Mouse (Mus musculus): ENCODE data around the gene Plch1. TPM values are rescaled to one million over a fixed set of nuclear protein-coding genes. Genes with fewer than 3 reads are reported as not detected.

The Plch1 gene
- polyA plus RNA-seq, 1 experiment from 2014 or later = 1.5 TPM

DNA sequence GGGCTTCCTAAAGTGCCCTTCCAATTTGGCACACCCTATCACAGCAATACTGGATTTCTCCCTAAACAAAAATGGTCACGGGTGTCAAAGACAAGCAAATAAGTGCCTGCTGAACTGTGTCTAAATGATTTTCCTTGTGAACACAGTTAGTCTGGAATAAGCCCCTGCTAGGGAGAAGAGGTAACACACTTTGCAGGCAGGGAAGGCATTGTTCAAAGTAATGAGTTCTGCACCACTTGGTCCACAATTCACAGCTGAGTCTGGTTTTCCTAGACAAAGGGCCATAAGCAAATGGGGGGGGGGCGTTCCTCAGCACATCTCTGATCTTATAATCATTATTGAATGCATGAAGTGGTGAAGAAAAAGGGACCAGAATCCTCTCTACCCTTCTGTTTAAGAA lies 3.5 kb downstream of the Plch1 start:
- H3K27me3 ChIP-seq (replicated peaks; ENCODE audit: insufficient read depth, low read length) = no peaks in the 10 kb centered on the region
- H3K9me3 ChIP-seq (ENCODE audit: low read length) = no peaks in the 10 kb centered on the region
- no peak overlapping the region for H3K4me3 ChIP-seq (ENCODE audit: low read depth, low read length)
- H3K36me3 ChIP-seq (ENCODE audit: insufficient read depth, low read length) = no peaks in the 10 kb centered on the region
- H3K27ac ChIP-seq (ENCODE audit: low read length) = no peak overlapping the region
- DNase-seq (ENCODE audit: low spot score) = no peak
- no peak overlapping the region for H3K9ac ChIP-seq (replicated peaks; ENCODE audit: low read depth)
- H3K4me2 ChIP-seq (replicated peaks; ENCODE audit: low read depth, low read length) = no peak overlapping the region
- TF ChIP-seq EP300 (IDR thresholded peaks at IDR 0.05) (no peak), CTCF (IDR thresholded peaks at IDR 0.05) (no peak)
- 62% methylated on average over 2 of the region's 2 CpGs for WGBS
- peaks cover 4% of the 10 kb centered on the region; the same call in 1 of the 2 replicates for H3K4me1 ChIP-seq (ENCODE audit: insufficient read depth, low read depth, low read length)
- ATAC-seq = no peak

DNA sequence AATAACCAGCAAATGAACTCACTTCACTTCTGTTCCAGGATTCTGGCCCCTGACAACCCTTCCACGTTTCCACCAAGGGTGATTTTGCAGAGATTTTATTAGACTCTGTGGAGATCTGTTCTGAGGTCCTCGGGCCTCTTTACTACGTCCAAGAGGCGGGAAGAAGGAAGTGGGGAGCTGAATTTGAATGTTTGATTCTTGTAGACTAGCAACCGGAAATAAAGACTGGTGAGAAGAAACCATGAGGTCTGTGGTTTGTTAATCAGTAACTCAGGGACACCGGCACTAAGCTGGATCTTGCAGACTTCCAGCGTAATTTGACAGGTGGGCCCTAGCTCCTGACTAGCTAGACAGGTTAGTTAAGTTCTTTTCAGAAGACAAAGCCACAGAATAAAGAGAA lies 5.6 kb downstream of the Plch1 start:
- Histone ChIP-seq H3K9me3 (ENCODE audit: low read length) (no peaks in the 10 kb centered on the region), H3K27me3 (replicated peaks; ENCODE audit: insufficient read depth, low read length) (no peaks in the 10 kb centered on the region), H3K4me3 (ENCODE audit: low read depth, low read length) (no peak overlapping the region), H3K36me3 (ENCODE audit: insufficient read depth, low read length) (no peaks in the 10 kb centered on the region), H3K4me1 (ENCODE audit: insufficient read depth, low read depth, low read length) (peaks cover 4% of the 10 kb centered on the region; the same call in 1 of the 2 replicates), H3K4me2 (replicated peaks; ENCODE audit: low read depth, low read length) (peak overlapping the region; percentile 23; the same call in 1 of the 2 replicates), H3K9ac (replicated peaks; ENCODE audit: low read depth) (no peak overlapping the region), H3K27ac (ENCODE audit: low read length) (no peak overlapping the region)
- no peak for TF ChIP-seq EP300 (IDR thresholded peaks at IDR 0.05)
- TF ChIP-seq CTCF (IDR thresholded peaks at IDR 0.05) = no peak
- ATAC-seq (peak; percentile 53), DNase-seq (ENCODE audit: low spot score) (peak; percentile 70)
- WGBS = 35% methylated on average over 7 of the region's 7 CpGs

DNA sequence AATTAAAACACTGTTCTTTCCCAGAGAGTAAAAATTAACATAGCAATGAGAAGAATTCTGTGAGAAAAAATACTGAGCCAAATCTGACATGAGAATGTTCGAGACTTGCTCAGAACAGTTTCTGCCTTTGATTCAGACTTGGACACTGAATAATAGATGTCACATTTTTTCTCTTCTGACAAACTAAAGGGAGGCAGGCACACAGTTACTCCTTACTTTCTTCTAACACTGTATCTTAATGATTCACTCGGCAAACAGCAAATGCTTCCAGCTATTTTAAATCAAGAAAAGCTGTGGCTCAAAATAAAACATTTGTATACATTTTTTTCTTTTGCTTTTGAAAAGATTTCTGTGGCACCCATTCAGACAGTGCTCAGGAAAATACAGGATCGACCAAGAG lies 7.1 kb downstream of the Plch1 start:
- H3K4me1 ChIP-seq (ENCODE audit: insufficient read depth, low read depth, low read length) = no peaks in the 10 kb centered on the region
- 27% methylated on average over 3 of the region's 3 CpGs for WGBS
- no peaks in the 10 kb centered on the region for H3K36me3 ChIP-seq (ENCODE audit: insufficient read depth, low read length)
- no peak overlapping the region for H3K4me2 ChIP-seq (replicated peaks; ENCODE audit: low read depth, low read length)
- no peak overlapping the region for H3K27ac ChIP-seq (ENCODE audit: low read length)
- ATAC-seq (no peak), DNase-seq (ENCODE audit: low spot score) (no peak)
- no peak overlapping the region for H3K4me3 ChIP-seq (ENCODE audit: low read depth, low read length)
- no peaks in the 10 kb centered on the region for H3K27me3 ChIP-seq (replicated peaks; ENCODE audit: insufficient read depth, low read length)
- no peaks in the 10 kb centered on the region for H3K9me3 ChIP-seq (ENCODE audit: low read length)
- TF ChIP-seq EP300 (IDR thresholded peaks at IDR 0.05) (no peak), CTCF (IDR thresholded peaks at IDR 0.05) (no peak)
- H3K9ac ChIP-seq (replicated peaks; ENCODE audit: low read depth) = no peak overlapping the region

DNA sequence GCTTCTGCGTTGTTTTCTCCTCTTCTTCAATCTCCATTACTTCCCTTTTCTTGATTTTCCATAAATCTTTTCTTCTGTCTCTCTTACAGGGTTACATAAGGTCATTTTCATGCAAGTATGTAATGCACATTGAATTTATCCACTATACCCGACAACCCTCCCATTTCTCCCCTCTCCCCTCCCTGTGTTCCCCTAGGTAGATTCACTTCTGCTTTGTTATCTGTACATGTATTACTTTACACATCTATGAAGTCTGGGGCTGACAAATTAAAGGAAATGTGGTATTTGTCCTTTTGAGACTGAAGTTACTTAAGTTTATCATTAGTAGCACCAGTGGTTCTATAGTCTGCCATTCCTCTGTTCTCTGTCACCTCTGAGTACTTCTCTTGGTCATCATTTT lies 18.2 kb downstream of the Plch1 start:
- Histone ChIP-seq H3K9me3 (ENCODE audit: low read length) (no peaks in the 10 kb centered on the region), H3K36me3 (ENCODE audit: insufficient read depth, low read length) (no peaks in the 10 kb centered on the region), H3K27me3 (replicated peaks; ENCODE audit: insufficient read depth, low read length) (no peaks in the 10 kb centered on the region), H3K4me2 (replicated peaks; ENCODE audit: low read depth, low read length) (no peak overlapping the region), H3K9ac (replicated peaks; ENCODE audit: low read depth) (no peak overlapping the region), H3K27ac (ENCODE audit: low read length) (no peak overlapping the region), H3K4me1 (ENCODE audit: insufficient read depth, low read depth, low read length) (no peaks in the 10 kb centered on the region), H3K4me3 (ENCODE audit: low read depth, low read length) (no peak overlapping the region)
- DNase-seq (ENCODE audit: low spot score) (no peak), ATAC-seq (no peak)
- no peak for TF ChIP-seq CTCF (IDR thresholded peaks at IDR 0.05)
- TF ChIP-seq EP300 (IDR thresholded peaks at IDR 0.05) = no peak
- 83% methylated on average over 2 of the region's 2 CpGs for WGBS

DNA sequence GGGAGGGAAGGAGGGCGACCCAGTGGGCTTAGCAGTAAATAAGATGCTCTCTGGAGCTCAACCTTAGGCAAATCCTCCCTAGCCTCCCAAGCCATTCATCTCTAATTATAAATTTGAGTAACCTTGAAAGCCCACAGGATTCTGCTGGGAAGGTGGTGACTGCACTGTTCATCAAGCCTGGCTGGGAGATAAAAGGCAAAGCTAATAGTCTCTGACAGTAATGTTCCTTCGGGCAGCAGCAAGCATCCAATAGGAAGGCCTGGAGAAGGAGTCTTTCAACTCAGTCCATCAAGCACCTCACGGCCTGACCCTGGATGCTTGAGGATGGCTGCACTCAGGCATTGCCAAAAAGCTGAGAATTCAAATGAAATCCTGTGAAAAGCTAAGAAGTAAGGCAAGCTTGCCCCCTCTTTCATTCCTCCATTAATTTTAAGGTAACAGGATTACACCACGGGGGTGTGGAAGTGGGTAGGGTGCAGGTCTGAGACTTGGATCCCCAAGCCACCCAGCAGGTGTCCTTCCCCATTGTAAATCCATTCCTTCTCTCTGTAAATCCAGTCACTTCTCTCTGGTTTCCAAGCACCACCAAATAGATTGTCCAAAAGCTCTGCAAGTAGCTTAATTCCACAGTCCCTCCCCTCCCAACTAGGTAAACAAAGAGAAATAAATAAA lies 20.1 kb downstream of the Plch1 start:
- DNase-seq (ENCODE audit: low spot score) = no peak
- ATAC-seq = no peak
- no peak overlapping the region for H3K9ac ChIP-seq (replicated peaks; ENCODE audit: low read depth)
- WGBS = 45% methylated on average over 4 of the region's 4 CpGs
- TF ChIP-seq EP300 (IDR thresholded peaks at IDR 0.05) (no peak), CTCF (IDR thresholded peaks at IDR 0.05) (no peak)
- no peak overlapping the region for H3K4me3 ChIP-seq (ENCODE audit: low read depth, low read length)
- H3K27me3 ChIP-seq (replicated peaks; ENCODE audit: insufficient read depth, low read length) = no peaks in the 10 kb centered on the region
- no peak overlapping the region for H3K4me2 ChIP-seq (replicated peaks; ENCODE audit: low read depth, low read length)
- H3K9me3 ChIP-seq (ENCODE audit: low read length) = no peaks in the 10 kb centered on the region
- H3K27ac ChIP-seq (ENCODE audit: low read length) = no peak overlapping the region
- no peaks in the 10 kb centered on the region for H3K36me3 ChIP-seq (ENCODE audit: insufficient read depth, low read length)
- no peaks in the 10 kb centered on the region for H3K4me1 ChIP-seq (ENCODE audit: insufficient read depth, low read depth, low read length)

DNA sequence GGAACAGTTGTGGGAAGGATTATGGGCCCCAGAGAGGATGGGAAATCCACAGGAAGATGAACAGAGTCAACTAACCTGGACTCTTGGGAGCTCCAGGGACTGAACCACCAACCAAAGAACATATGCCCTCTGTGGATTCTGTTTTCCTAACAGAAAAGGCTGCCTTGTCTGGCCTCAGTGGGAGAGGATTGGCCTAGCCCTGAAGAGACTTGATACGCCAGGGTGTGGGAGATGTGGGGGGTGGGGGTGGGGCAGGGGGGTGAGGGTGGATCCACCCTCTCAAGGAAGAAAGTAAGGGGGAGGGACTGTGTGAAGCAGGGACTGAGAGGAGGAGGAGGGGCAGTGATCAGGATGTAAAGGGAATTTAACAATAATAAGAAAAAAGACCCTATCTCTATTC lies 26.5 kb downstream of the Plch1 start:
- Histone ChIP-seq H3K4me3 (ENCODE audit: low read depth, low read length) (no peak overlapping the region), H3K9me3 (ENCODE audit: low read length) (no peaks in the 10 kb centered on the region), H3K9ac (replicated peaks; ENCODE audit: low read depth) (no peak overlapping the region), H3K27me3 (replicated peaks; ENCODE audit: insufficient read depth, low read length) (no peaks in the 10 kb centered on the region), H3K36me3 (ENCODE audit: insufficient read depth, low read length) (no peaks in the 10 kb centered on the region), H3K4me2 (replicated peaks; ENCODE audit: low read depth, low read length) (no peak overlapping the region), H3K4me1 (ENCODE audit: insufficient read depth, low read depth, low read length) (no peaks in the 10 kb centered on the region), H3K27ac (ENCODE audit: low read length) (no peak overlapping the region)
- 50% methylated on average over 1 of the region's 1 CpGs for WGBS
- no peak for ATAC-seq
- DNase-seq (ENCODE audit: low spot score) = no peak
- TF ChIP-seq CTCF (IDR thresholded peaks at IDR 0.05) (no peak), EP300 (IDR thresholded peaks at IDR 0.05) (no peak)

DNA sequence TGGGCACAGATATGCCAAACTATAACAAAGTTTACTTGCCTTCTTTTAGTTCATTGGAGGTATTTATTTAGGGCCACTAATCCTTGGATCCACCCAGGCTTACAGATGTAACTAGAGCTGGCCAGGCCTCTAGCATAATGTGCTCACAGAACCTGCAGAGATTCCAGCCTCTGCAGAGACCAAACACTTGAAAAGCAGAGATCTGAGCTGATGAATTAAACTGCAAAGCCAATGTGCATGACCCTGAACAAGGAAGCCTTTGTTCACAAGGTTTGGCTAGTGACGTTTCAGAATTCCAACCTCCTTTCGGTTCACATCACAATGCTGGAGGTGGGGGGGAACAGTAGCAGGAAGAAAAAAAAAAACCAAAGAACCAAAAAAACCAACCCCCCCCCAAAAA lies 28.0 kb downstream of the Plch1 start:
- Histone ChIP-seq H3K9ac (replicated peaks; ENCODE audit: low read depth) (no peak overlapping the region), H3K4me1 (ENCODE audit: insufficient read depth, low read depth, low read length) (no peaks in the 10 kb centered on the region), H3K4me2 (replicated peaks; ENCODE audit: low read depth, low read length) (no peak overlapping the region), H3K9me3 (ENCODE audit: low read length) (no peaks in the 10 kb centered on the region), H3K27ac (ENCODE audit: low read length) (no peak overlapping the region), H3K4me3 (ENCODE audit: low read depth, low read length) (no peak overlapping the region), H3K27me3 (replicated peaks; ENCODE audit: insufficient read depth, low read length) (no peaks in the 10 kb centered on the region), H3K36me3 (ENCODE audit: insufficient read depth, low read length) (no peaks in the 10 kb centered on the region)
- DNase-seq (ENCODE audit: low spot score) (no peak), ATAC-seq (no peak)
- 37% methylated on average over 2 of the region's 2 CpGs for WGBS
- TF ChIP-seq EP300 (IDR thresholded peaks at IDR 0.05) = no peak
- TF ChIP-seq CTCF (IDR thresholded peaks at IDR 0.05) = no peak
